Mouse (Mus musculus) erythroblast, adult 5-6 weeks (primary cell): Measurements from ENCODE around the gene Aldh1l1. TPM values are rescaled to one million over a fixed set of nuclear protein-coding genes. Genes with fewer than 3 reads are reported as not detected.

Experiments used
- ATAC-seq: replicated peaks from 2 replicates; pipeline ENCODE4 v1.8.0; 2016; ENCODE audit warnings: moderate number of reproducible peaks, mild to moderate bottlenecking, moderate TSS enrichment, inconsistent platforms; ENCODE audit not compliant: poor library complexity, low FRiP score, severe bottlenecking
- total RNA-seq, 2 experiments: library from RNA; stranded (forward) in 1 of 2; stranded (reverse) in 1 of 2; fragments of 150-400 nt in 1 of 2; fragments of 200-764, 138-1000 nt in 1 of 2; gene quantifications; 2 replicates each; pipeline versions ENCODE4 v1.2.3 to v1.2.4; 2015 to 2017; ENCODE audit warnings: low replicate concordance in 2 of 2

Gene Aldh1l1
- total RNA-seq, 2 experiments from 2014 or later: 1.2 TPM; not detected in 1

GRCm38 (mm10) chr6:90470255-90470654 is 16.0 kb upstream of the Aldh1l1 start:
- no peak for ATAC-seq

- no peak for ATAC-seq
Observed at GRCm38 (mm10) chr6:90470947-90471541, 15.2 kb upstream of the Aldh1l1 start.

GRCm38 (mm10) chr6:90472079-90472478 is 14.1 kb upstream of the Aldh1l1 start:
- ATAC-seq: no peak

GRCm38 (mm10) chr6:90472697-90473096 is 13.5 kb upstream of the Aldh1l1 start:
- no peak for ATAC-seq

GRCm38 (mm10) chr6:90473630-90474360 is 12.4 kb upstream of the Aldh1l1 start:
- no peak for ATAC-seq

- no peak for ATAC-seq
Observed at GRCm38 (mm10) chr6:90474361-90474750, 11.9 kb upstream of the Aldh1l1 start.

GRCm38 (mm10) chr6:90475176-90475853 is 10.9 kb upstream of the Aldh1l1 start:
- no peak for ATAC-seq

GRCm38 (mm10) chr6:90475854-90476212 is 10.4 kb upstream of the Aldh1l1 start:
- no peak for ATAC-seq

- no peak for ATAC-seq
Observed at GRCm38 (mm10) chr6:90476941-90477518, 9.2 kb upstream of the Aldh1l1 start.

- no peak for ATAC-seq
Observed at GRCm38 (mm10) chr6:90484249-90484648, 2.0 kb upstream of the Aldh1l1 start.

GRCm38 (mm10) chr6:90484876-90485275 is 1.4 kb upstream of the Aldh1l1 start:
- no peak for ATAC-seq

GRCm38 (mm10) chr6:90487531-90487930 is 1.3 kb downstream of the Aldh1l1 start:
- ATAC-seq: no peak

GRCm38 (mm10) chr6:90489532-90489931 is 3.3 kb downstream of the Aldh1l1 start:
- ATAC-seq: no peak

- no peak for ATAC-seq
Observed at GRCm38 (mm10) chr6:90490976-90491375, 4.7 kb downstream of the Aldh1l1 start.

- ATAC-seq: no peak
Observed at GRCm38 (mm10) chr6:90491956-90492744, 5.9 kb downstream of the Aldh1l1 start.

- ATAC-seq: no peak
Observed at GRCm38 (mm10) chr6:90494155-90494554, 7.9 kb downstream of the Aldh1l1 start.

GRCm38 (mm10) chr6:90494566-90494965 is 8.3 kb downstream of the Aldh1l1 start:
- ATAC-seq: no peak

GRCm38 (mm10) chr6:90495282-90495912 is 9.2 kb downstream of the Aldh1l1 start:
- ATAC-seq: no peak

- no peak for ATAC-seq
Observed at GRCm38 (mm10) chr6:90496217-90496616, 10.0 kb downstream of the Aldh1l1 start.

GRCm38 (mm10) chr6:90499509-90499908 is 13.3 kb downstream of the Aldh1l1 start:
- no peak for ATAC-seq
